Mouse (Mus musculus): ENCODE measurements around the gene Rnf224.

DNA sequence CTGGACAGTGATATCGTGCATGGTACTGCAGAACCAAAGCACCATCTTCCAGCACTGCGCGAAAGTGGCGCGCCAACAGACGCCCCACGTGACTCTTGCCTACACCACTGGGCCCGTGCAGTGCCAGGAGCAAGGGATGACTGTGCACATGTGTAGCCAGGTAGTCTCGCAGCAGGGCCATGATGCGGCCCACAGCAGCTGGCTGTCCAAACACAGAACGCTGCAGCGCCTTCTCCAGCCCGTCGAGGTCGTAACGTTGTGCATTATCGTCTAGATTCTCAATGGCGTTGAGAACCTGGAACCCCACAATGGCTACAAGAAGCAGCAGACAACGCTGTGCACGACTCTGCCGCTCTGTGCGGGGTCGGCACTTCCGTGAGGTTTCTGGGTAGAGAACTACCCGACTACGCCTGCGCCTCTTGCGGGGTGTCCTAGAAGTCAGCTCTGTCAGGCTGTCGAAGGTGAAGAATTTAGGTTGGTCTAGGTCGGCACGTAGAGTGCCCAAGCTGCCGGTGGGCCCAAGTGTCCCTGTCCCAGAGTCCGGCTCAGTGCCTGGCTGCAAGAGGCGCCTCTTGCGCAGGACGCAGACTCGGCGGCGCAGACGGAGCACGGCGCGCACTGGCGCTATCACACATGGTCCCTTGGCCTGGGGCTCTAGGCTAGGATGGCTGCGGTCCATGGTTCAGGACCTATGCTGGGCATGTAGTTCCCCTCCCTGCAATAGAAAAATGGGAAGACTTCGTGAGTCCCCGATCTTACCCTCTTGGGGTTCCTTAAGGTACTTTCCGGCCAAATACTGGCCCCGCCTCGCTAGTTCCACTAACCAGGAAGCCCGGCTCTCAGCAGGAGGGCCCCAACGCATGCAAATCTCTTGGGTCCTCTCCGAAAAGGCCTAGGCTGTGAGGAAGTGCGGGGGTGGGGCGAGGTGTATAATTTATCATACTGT lies 41.1 kb downstream of the Rnf224 start:
- TF ChIP-seq POLR2A (IDR thresholded peaks at IDR 0.05; ENCODE audit: control insufficient read depth in 1 of 2, insufficient read depth in 1 of 2, low read depth in 1 of 2, low read length in 2 of 2, poor library complexity in 1 of 2) (peak; percentile 45 to 76), ZNF384 (IDR thresholded peaks at IDR 0.05; ENCODE audit: low read depth, low read length) (no peak), JUND (IDR thresholded peaks at IDR 0.05; ENCODE audit: low read depth, low read length) (no peak), TCF12 (IDR thresholded peaks at IDR 0.05; ENCODE audit: low read depth, low read length) (0 out of 2 replicates have a peak, but pooled peaks have one; percentile 47), CTCF (IDR thresholded peaks at IDR 0.05 in 2 of 3, conservative IDR thresholded peaks at IDR 0.05 in 1 of 3; ENCODE audit: control insufficient read depth in 1 of 3, insufficient read depth in 1 of 3, low read depth in 2 of 3, low read length in 3 of 3, poor library complexity in 1 of 3, severe bottlenecking in 1 of 3) (no peak), MXI1 (IDR thresholded peaks at IDR 0.05; ENCODE audit: low read depth, low read length) (no peak; the same call in none of the 2 replicates), EP300 (IDR thresholded peaks at IDR 0.05; ENCODE audit: low read depth in 1 of 2, low read length in 2 of 2) (peak in 1 of 2 experiments; percentile 33; a peak in 1 of 4 replicates), MAX (IDR thresholded peaks at IDR 0.05; ENCODE audit: low read length) (peak; percentile 91), BHLHE40 (IDR thresholded peaks at IDR 0.05; ENCODE audit: borderline replicate concordance, low read depth, low read length) (peak; percentile 50; the same call in 1 of the 2 replicates), UBTF (IDR thresholded peaks at IDR 0.05; ENCODE audit: borderline replicate concordance, insufficient read depth, low read depth, low read length) (0 out of 2 replicates have a peak, but pooled peaks have one; percentile 62), ZMIZ1 (IDR thresholded peaks at IDR 0.05; ENCODE audit: low read depth, low read length) (peak; percentile 85), MEF2A (IDR thresholded peaks at IDR 0.05; ENCODE audit: extremely low read depth, insufficient replicate concordance, low read depth, low read length, poor library complexity, severe bottlenecking) (no peak), MAFK (IDR thresholded peaks at IDR 0.05; ENCODE audit: borderline replicate concordance, low read depth, low read length) (no peak), MYB (IDR thresholded peaks at IDR 0.05; ENCODE audit: low read depth, low read length) (no peak)
